Mouse (Mus musculus) thymus, adult 2 months (tissue): ENCODE data around the gene Tfpt. TPM values are rescaled to one million over a fixed set of nuclear protein-coding genes. Genes with fewer than 3 reads are reported as not detected.
A peak's percentile ranks its signal among the peaks of the same experiment; 100 is the strongest.

Source experiments
- DNase-seq: peaks from one replicate; pipeline ENCODE4 v3.0.0; 2021
- H3K27ac ChIP-seq: fragments of 200-500 bp; 2 replicates; pipeline ENCODE4 v1.5.1; 2012; ENCODE audit warnings: low read length, control low read depth; ENCODE audit not compliant: control insufficient read depth, insufficient read depth
- H3K27me3 ChIP-seq: fragments of 200-500 bp; 2 replicates; pipeline ENCODE4 v1.6.1; 2012; ENCODE audit warnings: mild to moderate bottlenecking, low read length, moderate library complexity, mixed read lengths; ENCODE audit not compliant: control insufficient read depth, insufficient read depth
- H3K36me3 ChIP-seq: fragments of 200-500 bp; 2 replicates; pipeline ENCODE4 v1.6.1; 2012; ENCODE audit warnings: mild to moderate bottlenecking, low read length, moderate library complexity; ENCODE audit not compliant: control insufficient read depth, insufficient read depth
- H3K4me1 ChIP-seq: fragments of 200-500 bp; replicated peaks from 2 replicates; pipeline ENCODE4 v1.6.1; 2012; ENCODE audit warnings: low read length; ENCODE audit not compliant: control insufficient read depth, insufficient read depth
- H3K4me3 ChIP-seq: fragments of 200-500 bp; 2 replicates; pipeline ENCODE4 v1.5.1; 2012; ENCODE audit warnings: mild to moderate bottlenecking, low read length, control low read depth, moderate library complexity; ENCODE audit not compliant: control insufficient read depth, insufficient read depth
- CTCF ChIP-seq: fragments of 200-500 bp; IDR thresholded peaks from 2 replicates; pipeline ENCODE4 v1.5.1; 2012; ENCODE audit warnings: mild to moderate bottlenecking, control low read depth, low read length, moderate library complexity, borderline replicate concordance; ENCODE audit not compliant: control insufficient read depth, poor library complexity, insufficient read depth; ENCODE audit errors: extremely low read depth
- POLR2A ChIP-seq: fragments of 200-500 bp; IDR thresholded peaks from 2 replicates; pipeline ENCODE4 v1.6.1; 2012; ENCODE audit warnings: mild to moderate bottlenecking, low read length, control low read depth, moderate library complexity; ENCODE audit not compliant: control insufficient read depth, poor library complexity, insufficient read depth; ENCODE audit errors: extremely low read depth
- WGBS: fragments of 180-500 bp; shearing (Covaris S2); methylation state at CpG from one replicate; pipeline ENCODE4 v1.1.7; 2018; 5-methylcytosine and 5-hydroxymethylcytosine counted together
- polyA plus RNA-seq: library from polyadenylated mRNA; depleted of rRNA; stranded (reverse); fragments of >200 nt; gene quantifications from 2 replicates; pipeline ENCODE4 v1.2.3, GENCODE M21; 2012; rRNA removed

Gene Tfpt
- polyA plus RNA-seq: 9.4 and 12.5 TPM in 2 replicates

DNA sequence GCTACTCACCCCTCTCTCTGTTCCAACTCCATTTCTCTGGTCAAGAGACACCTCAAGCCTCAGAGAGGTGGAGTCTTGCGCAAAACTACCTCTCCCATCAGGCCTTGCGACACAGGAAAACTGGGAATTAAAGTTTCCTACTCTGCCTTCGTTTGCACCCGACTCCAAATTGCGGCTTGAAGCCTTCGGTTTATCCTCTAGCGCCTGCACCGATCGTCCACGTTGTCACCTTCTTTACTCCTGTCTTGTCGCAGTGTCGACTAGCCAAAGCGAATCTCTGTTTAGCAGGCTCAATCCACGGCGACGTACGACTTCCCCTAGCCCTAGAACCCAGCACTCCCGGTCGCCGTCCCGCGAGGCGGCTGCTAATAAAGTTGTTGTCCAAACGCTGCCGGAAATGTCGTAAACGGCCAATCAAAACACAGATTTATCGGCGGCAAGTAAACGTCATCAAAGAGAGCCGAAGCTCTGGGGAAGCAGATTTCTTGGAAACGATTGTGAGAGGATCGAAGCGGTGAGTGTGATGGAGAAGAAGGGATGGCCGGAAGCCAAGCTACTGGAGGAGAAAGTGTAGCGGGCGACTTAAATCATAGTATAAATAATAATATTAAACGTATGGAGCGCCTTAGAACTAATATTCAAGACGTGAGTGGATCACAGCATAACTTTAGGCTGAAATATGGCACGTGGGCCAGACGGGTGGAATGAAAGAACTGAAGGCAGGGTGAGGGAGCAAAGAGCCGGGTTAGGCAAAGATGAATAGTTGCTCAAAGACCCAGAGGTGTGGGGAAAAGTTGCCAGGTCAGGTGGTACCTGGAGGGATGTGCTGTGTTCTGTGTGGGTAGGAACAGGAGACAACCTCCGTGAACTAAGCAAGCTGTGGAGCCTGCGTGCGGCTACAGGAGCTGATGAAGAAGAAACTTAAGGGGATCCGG lies at the start of gene Tfpt, which contains the start of gene Prpf31:
Gene Tfpt, minus strand, starts transcription at position 387 of the 935 bp plus-strand sequence.
Gene Prpf31, plus strand, starts transcription at position 443 of the 935 bp plus-strand sequence.
- under 1% methylated on average over 47 of the region's 47 CpGs for WGBS
- peak within 1 kb of the TSS; percentile 72 for H3K27ac ChIP-seq
- H3K36me3 ChIP-seq: 0 out of 2 replicates have a peak, but pooled peaks cover 3% of the 10 kb centered on the region
- TF ChIP-seq CTCF (no peak), POLR2A (peak; percentile 52; the same call in 1 of the 2 replicates)
- peaks cover 15% of the 10 kb centered on the region for H3K4me1 ChIP-seq
- no peaks in the 10 kb centered on the region for H3K27me3 ChIP-seq
- peak within 1 kb of the TSS; percentile 77 for H3K4me3 ChIP-seq
- DNase-seq: peak; percentile 92

GRCm38 (mm10) chr7:3677342-3677741 lies 47.6 kb upstream of the Tfpt start, which contains the start of gene Tmc4:
Gene Tmc4 (minus strand): TSS chr7:3677553.
- 92% methylated on average over 9 of the region's 9 CpGs for WGBS
- no peak within 1 kb of the TSS for H3K27ac ChIP-seq
- no peak for TF ChIP-seq CTCF
- no peak for TF ChIP-seq POLR2A
- DNase-seq: no peak
- H3K27me3 ChIP-seq: no peaks in the 10 kb centered on the region
- H3K4me1 ChIP-seq: peaks cover 4% of the 10 kb centered on the region; the same call in 1 of the 2 replicates
- no peaks in the 10 kb centered on the region for H3K36me3 ChIP-seq
- no peak within 1 kb of the TSS for H3K4me3 ChIP-seq

GRCm38 (mm10) chr7:3676371-3676770 lies 46.6 kb upstream of the Tfpt start:
- Histone ChIP-seq H3K27ac (no peak overlapping the region), H3K4me1 (peaks cover 4% of the 10 kb centered on the region; the same call in 1 of the 2 replicates), H3K36me3 (no peaks in the 10 kb centered on the region), H3K4me3 (no peak overlapping the region), H3K27me3 (no peaks in the 10 kb centered on the region)
- no peak for DNase-seq
- WGBS: 93% methylated on average over 12 of the region's 12 CpGs
- TF ChIP-seq CTCF: no peak
- no peak for TF ChIP-seq POLR2A

GRCm38 (mm10) chr7:3675228-3675548 lies 45.5 kb upstream of the Tfpt start:
- H3K4me3 ChIP-seq: no peak overlapping the region
- WGBS: 69% methylated on average over 3 of the region's 3 CpGs
- no peaks in the 10 kb centered on the region for H3K36me3 ChIP-seq
- peaks cover 4% of the 10 kb centered on the region; the same call in 1 of the 2 replicates for H3K4me1 ChIP-seq
- no peaks in the 10 kb centered on the region for H3K27me3 ChIP-seq
- TF ChIP-seq CTCF (no peak), POLR2A (no peak)
- no peak overlapping the region for H3K27ac ChIP-seq
- no peak for DNase-seq

- Histone ChIP-seq H3K4me1 (peaks cover 4% of the 10 kb centered on the region; the same call in 1 of the 2 replicates), H3K27ac (no peak overlapping the region), H3K27me3 (no peaks in the 10 kb centered on the region), H3K36me3 (no peaks in the 10 kb centered on the region), H3K4me3 (no peak overlapping the region)
- peak; percentile 81 for DNase-seq
- TF ChIP-seq POLR2A (no peak), CTCF (peak; percentile 71; the same call in 1 of the 2 replicates)
- 71% methylated on average over 10 of the region's 10 CpGs for WGBS
Measured at GRCm38 (mm10) chr7:3674507-3675227, 44.9 kb upstream of the Tfpt start.

GRCm38 (mm10) chr7:3666921-3667391 lies 37.2 kb upstream of the Tfpt start:
- 59% methylated on average over 14 of the region's 14 CpGs for WGBS
- no peaks in the 10 kb centered on the region for H3K27me3 ChIP-seq
- H3K4me3 ChIP-seq: no peak overlapping the region
- peaks cover 21% of the 10 kb centered on the region for H3K4me1 ChIP-seq
- TF ChIP-seq POLR2A (no peak), CTCF (no peak)
- H3K36me3 ChIP-seq: peaks cover 9% of the 10 kb centered on the region
- peak overlapping the region; percentile 33; the same call in 1 of the 2 replicates for H3K27ac ChIP-seq
- no peak for DNase-seq
